Mouse (Mus musculus) heart, postnatal 25 days (tissue): ENCODE measurements around the gene Lsamp. TPM values are rescaled to one million over a fixed set of nuclear protein-coding genes. Genes with fewer than 3 reads are reported as not detected.

Experiments
- DNase-seq: peaks from one replicate; pipeline ENCODE4 v3.0.0; 2022; ENCODE audit warnings: low spot score
- intact Hi-C: fragments of 180-260 bp; cut with DNase I; formaldehyde crosslinking; loops from one replicate; pipeline ENCODE4 v1.15.1; 2025
- total RNA-seq, 2 experiments: library from RNA; stranded (reverse); gene quantifications; 2 replicates each; pipeline ENCODE4 v1.2.3; 2021

Lsamp gene
- total RNA-seq, 2 experiments from 2014 or later, result 1.5 to 1.8 TPM

- intact Hi-C loops, result no loop called here
- no peak for DNase-seq
Measured at GRCm38 (mm10) chr16:40881942-40882341, 897.8 kb downstream of the Lsamp start.

GRCm38 (mm10) chr16:40891338-40891737 lies 907.2 kb downstream of the Lsamp start:
- no peak for DNase-seq
- intact Hi-C loops, result no loop called here

- DNase-seq, result no peak
- intact Hi-C loops, result no loop called here
Measured at GRCm38 (mm10) chr16:40897768-40898327, 913.7 kb downstream of the Lsamp start.

GRCm38 (mm10) chr16:40907892-40908291 lies 923.7 kb downstream of the Lsamp start:
- intact Hi-C loops, result no loop called here

GRCm38 (mm10) chr16:40914141-40914540 lies 930.0 kb downstream of the Lsamp start:
- intact Hi-C loops, result no loop called here
- DNase-seq, result no peak

More at GRCm38 (mm10) chr16:40907892-40908291, 923.7 kb downstream of the Lsamp start:
- DNase-seq, result no peak

- no peak for DNase-seq
- intact Hi-C loops, result no loop called here
Measured at GRCm38 (mm10) chr16:40930596-40930995, 946.4 kb downstream of the Lsamp start.

GRCm38 (mm10) chr16:40942266-40942665 lies 958.1 kb downstream of the Lsamp start:
- no peak for DNase-seq
- intact Hi-C loops, result no loop called here

GRCm38 (mm10) chr16:40945834-40946233 lies 961.7 kb downstream of the Lsamp start:
- DNase-seq, result no peak
- intact Hi-C loops, result no loop called here

- intact Hi-C loops, result no loop called here
- no peak for DNase-seq
Measured at GRCm38 (mm10) chr16:40948013-40948412, 963.9 kb downstream of the Lsamp start.

GRCm38 (mm10) chr16:40959211-40959610 lies 975.0 kb downstream of the Lsamp start:
- DNase-seq, result no peak

GRCm38 (mm10) chr16:40960586-40960985 lies 976.4 kb downstream of the Lsamp start:
- intact Hi-C loops, result no loop called here
- DNase-seq, result no peak

More at GRCm38 (mm10) chr16:40959211-40959610, 975.0 kb downstream of the Lsamp start:
- intact Hi-C loops, result no loop called here

GRCm38 (mm10) chr16:40968088-40968860 lies 984.1 kb downstream of the Lsamp start:
- DNase-seq, result peak; percentile 4
- intact Hi-C loops, result loop anchor here (5.0 kb wide), 2 partner anchors 331 to 501 kb away; no protein-coding TSS in a partner anchor

- intact Hi-C loops, result no loop called here
- no peak for DNase-seq
Measured at GRCm38 (mm10) chr16:40971382-40971781, 987.2 kb downstream of the Lsamp start.

- intact Hi-C loops, result no loop called here
- no peak for DNase-seq
Measured at GRCm38 (mm10) chr16:40974084-40974483, 989.9 kb downstream of the Lsamp start.

- DNase-seq, result no peak
- intact Hi-C loops, result no loop called here
Measured at GRCm38 (mm10) chr16:40983026-40983425, 998.9 kb downstream of the Lsamp start.

- intact Hi-C loops, result no loop called here
- DNase-seq, result no peak
Measured at GRCm38 (mm10) chr16:41007569-41007968, 1023.4 kb downstream of the Lsamp start.

- intact Hi-C loops, result no loop called here
- DNase-seq, result no peak
Measured at GRCm38 (mm10) chr16:41034746-41035145, 1050.6 kb downstream of the Lsamp start.

- intact Hi-C loops, result no loop called here
Measured at GRCm38 (mm10) chr16:41041686-41042085, 1057.5 kb downstream of the Lsamp start.

GRCm38 (mm10) chr16:41063270-41063857 lies 1079.2 kb downstream of the Lsamp start:
- intact Hi-C loops, result no loop called here
- no peak for DNase-seq

More at GRCm38 (mm10) chr16:41041686-41042085, 1057.5 kb downstream of the Lsamp start:
- DNase-seq, result no peak

- DNase-seq, result no peak
- intact Hi-C loops, result no loop called here
Measured at GRCm38 (mm10) chr16:41073470-41073869, 1089.3 kb downstream of the Lsamp start.

- DNase-seq, result no peak
- intact Hi-C loops, result no loop called here
Measured at GRCm38 (mm10) chr16:41088648-41089047, 1104.5 kb downstream of the Lsamp start.
